Mouse (Mus musculus) midbrain, postnatal 0 days (tissue): Measurements from ENCODE around the gene Mpdu1. TPM values are rescaled to one million over a fixed set of nuclear protein-coding genes. Genes with fewer than 3 reads are reported as not detected.
A peak's percentile ranks its signal among the peaks of the same experiment; 100 is the strongest.
"Not testable (repeated sequence)": the region's sequence is repeated elsewhere in the genome, so short reads cannot be mapped to it uniquely, and the experiment has no call there.

Experiments
- ATAC-seq: fragments of 200-750 bp; cut with Nextera tagmentation; 2 replicates; pipeline ENCODE4 v1.8.0; 2017; ENCODE audit warnings: moderate number of reproducible peaks, mild to moderate bottlenecking, moderate TSS enrichment, moderate library complexity; ENCODE audit not compliant: low FRiP score
- DNase-seq: peaks from one replicate; pipeline ENCODE4 v3.0.0-alpha.2; 2015; ENCODE audit warnings: low spot score
- H3K27ac ChIP-seq: fragments of 300-500 bp; sonication (generic); 2 replicates; pipeline ENCODE4 v1.5.1; 2014; ENCODE audit warnings: low read depth, mild to moderate bottlenecking, low read length, mixed read lengths
- H3K27me3 ChIP-seq: fragments of 300-500 bp; sonication (generic); 2 replicates; pipeline ENCODE4 v1.6.1; 2014; ENCODE audit warnings: low read length, control low read depth, mixed read lengths; ENCODE audit not compliant: insufficient read depth
- H3K36me3 ChIP-seq: fragments of 300-500 bp; sonication (generic); 2 replicates; pipeline ENCODE4 v1.6.1; 2014; ENCODE audit warnings: low read length, control low read depth, mixed read lengths; ENCODE audit not compliant: insufficient read depth
- H3K4me1 ChIP-seq: fragments of 300-500 bp; sonication (generic); 2 replicates; pipeline ENCODE4 v1.6.1; 2014; ENCODE audit warnings: mild to moderate bottlenecking, control low read depth, antibody characterized with exemption, low read length, mixed read lengths; ENCODE audit not compliant: insufficient read depth
- H3K4me2 ChIP-seq: fragments of 300-500 bp; sonication (generic); 2 replicates; pipeline ENCODE4 v1.6.1; 2014; ENCODE audit warnings: low read depth, mild to moderate bottlenecking, low read length, mixed read lengths; ENCODE audit not compliant: poor library complexity, severe bottlenecking
- H3K4me3 ChIP-seq: fragments of 300-500 bp; sonication (generic); 2 replicates; pipeline ENCODE4 v1.5.1; 2014; ENCODE audit warnings: low read depth, mild to moderate bottlenecking, low read length, moderate library complexity
- H3K9ac ChIP-seq: fragments of 300-500 bp; sonication (generic); replicated peaks from 2 replicates; pipeline ENCODE4 v1.6.1; 2014; ENCODE audit warnings: mild to moderate bottlenecking, low read length, moderate library complexity, mixed read lengths; ENCODE audit not compliant: poor library complexity, severe bottlenecking
- H3K9me3 ChIP-seq: fragments of 300-500 bp; sonication (generic); 2 replicates; pipeline ENCODE4 v1.6.1; 2016; ENCODE audit warnings: low read length, control low read depth
- CTCF ChIP-seq: IDR thresholded peaks from 2 replicates; pipeline ENCODE4 v1.5.1; 2016; ENCODE audit warnings: antibody characterized with exemption, mild to moderate bottlenecking
- whole genome bisulfite sequencing: fragments of 180-500 bp; shearing (Covaris S2); extraction: QIAGEN DNeasy Blood & Tissue Kit; methylation state at CpG from one replicate; pipeline ENCODE4 v1.1.7; 2014; 5-methylcytosine and 5-hydroxymethylcytosine counted together
- polyA plus RNA-seq: library from polyadenylated mRNA; unstranded; fragments of >200 nt; fragmentation: Nextera tagmentation; extraction: Ambion mirVana; gene quantifications from 2 replicates; pipeline ENCODE4 v1.2.1, GENCODE M21; 2015
- total RNA-seq: library from RNA; depleted of rRNA; stranded (reverse); fragments of >200 nt; gene quantifications from 2 replicates; pipeline ENCODE4 v1.2.3, GENCODE M21; 2014

Mpdu1 gene
- total and polyA plus RNA-seq, 2 experiments from 2014 or later = 118 to 278 TPM

DNA sequence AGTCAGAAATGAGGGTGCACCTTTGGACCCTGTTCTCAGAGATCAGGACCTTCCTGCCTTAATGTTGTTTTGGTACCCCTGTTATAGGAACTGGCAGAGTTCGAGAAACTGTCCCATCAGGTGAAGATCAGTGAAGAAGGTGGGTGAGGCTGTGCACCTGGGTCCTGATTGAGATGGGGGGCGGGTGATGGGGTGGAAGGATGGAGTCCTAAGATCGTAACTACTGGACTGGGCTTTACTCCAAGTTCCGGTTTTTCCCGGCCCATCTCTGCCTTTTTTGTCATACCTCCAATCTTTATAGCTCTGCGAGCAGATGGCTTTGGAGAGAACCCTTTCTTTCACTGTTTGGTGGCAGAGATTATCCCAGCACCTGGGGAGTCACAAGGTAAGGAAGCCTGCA lies 40.0 kb downstream of the Mpdu1 start:
- Histone ChIP-seq H3K4me2 (peak overlapping the region; percentile 76), H3K9ac (peak overlapping the region; percentile 89), H3K27me3 (no peaks in the 10 kb centered on the region), H3K9me3 (no peaks in the 10 kb centered on the region), H3K36me3 (no peaks in the 10 kb centered on the region), H3K4me1 (0 out of 2 replicates have a peak, but pooled peaks cover 4% of the 10 kb centered on the region), H3K27ac (peak overlapping the region; percentile 85), H3K4me3 (peak overlapping the region; percentile 51)
- DNase-seq (peak; percentile 18), ATAC-seq (no peak)
- WGBS = 34% methylated on average over 6 of the region's 6 CpGs
- no peak for TF ChIP-seq CTCF

- Histone ChIP-seq H3K9me3 (no peaks in the 10 kb centered on the region), H3K9ac (peak within 1 kb of the TSS; percentile 89), H3K4me2 (peak within 1 kb of the TSS; percentile 76), H3K36me3 (no peaks in the 10 kb centered on the region), H3K4me1 (0 out of 2 replicates have a peak, but pooled peaks cover 4% of the 10 kb centered on the region), H3K27ac (peak within 1 kb of the TSS; percentile 85), H3K27me3 (no peaks in the 10 kb centered on the region), H3K4me3 (peak within 1 kb of the TSS; percentile 51)
- TF ChIP-seq CTCF = no peak
- ATAC-seq (peak; percentile 84), DNase-seq (peak; percentile 93)
- WGBS = under 1% methylated on average over 20 of the region's 20 CpGs
Measured at GRCm38 (mm10) chr11:69621571-69622268, 40.7 kb downstream of the Mpdu1 start, which contains the start of gene Sat2. Sat2 (plus strand) TSS chr11:69622024.

DNA sequence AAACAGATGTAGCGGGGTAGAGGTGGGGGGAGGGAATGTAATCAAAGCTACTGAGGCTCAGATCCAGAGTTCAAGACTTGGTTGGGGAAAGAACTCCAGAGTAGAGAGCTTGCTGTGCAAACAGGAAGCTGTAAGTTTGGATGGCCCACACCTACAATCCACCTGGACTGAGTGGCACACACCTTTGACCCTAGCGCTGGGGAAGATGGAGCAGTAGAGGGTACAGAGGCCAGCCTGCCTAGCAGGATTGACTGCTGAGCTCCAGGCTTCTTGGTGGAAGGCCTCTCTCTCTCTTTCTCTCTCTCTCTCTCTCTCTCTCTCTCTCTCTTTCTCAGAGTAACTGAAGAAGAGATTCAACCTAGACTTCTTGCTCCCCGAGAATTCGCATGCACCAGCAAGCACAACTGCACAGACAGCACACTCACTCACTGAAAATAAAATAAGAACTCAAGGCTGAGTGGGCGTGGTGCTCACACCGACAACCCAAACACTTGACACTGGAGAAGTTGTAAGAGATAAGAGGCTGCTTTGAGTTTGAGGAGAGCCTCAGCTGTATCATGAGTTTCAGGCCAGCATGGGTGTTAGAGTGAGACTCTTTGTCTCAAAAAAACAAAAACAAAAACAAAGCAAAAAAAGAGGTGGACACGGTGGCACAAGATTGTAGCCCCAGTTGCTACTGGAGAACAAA lies 41.9 kb downstream of the Mpdu1 start:
- 89% methylated on average over 7 of the region's 7 CpGs for WGBS
- Histone ChIP-seq H3K9me3 (no peaks in the 10 kb centered on the region), H3K36me3 (no peaks in the 10 kb centered on the region), H3K27me3 (no peaks in the 10 kb centered on the region), H3K4me2 (no peak overlapping the region), H3K27ac (no peak overlapping the region), H3K4me1 (0 out of 2 replicates have a peak, but pooled peaks cover 4% of the 10 kb centered on the region), H3K4me3 (no peak overlapping the region), H3K9ac (no peak overlapping the region)
- TF ChIP-seq CTCF = no peak
- no peak for ATAC-seq
- DNase-seq = no peak

DNA sequence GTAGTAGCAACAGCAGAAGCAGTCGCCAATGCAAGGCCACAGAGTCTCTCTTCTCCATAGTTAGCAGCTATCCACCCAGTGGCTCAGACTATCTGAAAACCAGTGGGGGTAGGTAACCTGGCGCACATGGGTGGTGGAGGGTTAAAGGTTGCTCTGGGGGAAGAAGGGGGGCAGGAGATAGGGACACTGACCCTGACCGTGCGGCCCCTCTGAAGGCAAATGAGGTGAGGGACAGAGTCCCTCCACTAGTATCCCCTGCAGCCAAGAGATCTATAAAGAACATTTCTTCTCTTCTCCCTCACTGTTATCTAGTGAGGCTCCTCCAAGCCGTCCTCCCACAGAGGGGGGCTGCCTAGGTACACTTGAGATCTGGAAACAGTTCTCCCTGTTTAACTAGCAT lies 44.6 kb downstream of the Mpdu1 start, which contains the start of gene Shbg:
TSS of gene Shbg (minus strand) at position 101 of the 400 bp plus-strand sequence.
- H3K4me2 ChIP-seq = no peak within 1 kb of the TSS
- DNase-seq (no peak), ATAC-seq (no peak)
- TF ChIP-seq CTCF = no peak
- no peak within 1 kb of the TSS for H3K9ac ChIP-seq
- H3K27ac ChIP-seq = no peak within 1 kb of the TSS
- 80% methylated on average over 5 of the region's 5 CpGs for WGBS
- no peaks in the 10 kb centered on the region for H3K9me3 ChIP-seq
- 0 out of 2 replicates have a peak, but pooled peaks cover 2% of the 10 kb centered on the region for H3K4me1 ChIP-seq
- H3K36me3 ChIP-seq = no peaks in the 10 kb centered on the region
- H3K4me3 ChIP-seq = no peak within 1 kb of the TSS
- H3K27me3 ChIP-seq = no peaks in the 10 kb centered on the region

DNA sequence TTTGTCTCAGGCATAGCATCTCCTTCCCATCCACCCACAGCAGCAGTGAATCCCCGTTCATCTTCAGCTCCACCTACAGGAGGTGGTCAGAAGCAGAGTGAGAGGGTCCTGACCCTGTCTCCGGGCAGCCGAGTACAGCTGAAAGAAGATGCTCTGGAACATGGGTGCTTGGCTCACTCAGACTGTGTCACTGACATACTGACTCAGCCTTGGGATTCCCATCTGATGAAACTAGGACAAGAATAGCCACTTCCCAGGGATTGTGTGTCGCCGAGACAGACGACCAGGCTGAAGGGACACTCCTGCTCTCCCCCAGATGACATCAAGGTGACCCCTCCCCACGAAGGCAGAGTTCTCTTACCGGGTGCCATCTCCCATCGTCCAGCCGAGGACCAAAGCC lies 45.7 kb downstream of the Mpdu1 start:
- Histone ChIP-seq H3K4me1 (no peaks in the 10 kb centered on the region), H3K9ac (no peak overlapping the region), H3K27me3 (no peaks in the 10 kb centered on the region), H3K36me3 (no peaks in the 10 kb centered on the region), H3K4me3 (no peak overlapping the region), H3K9me3 (no peaks in the 10 kb centered on the region), H3K27ac (no peak overlapping the region), H3K4me2 (no peak overlapping the region)
- WGBS = 50% methylated on average over 10 of the region's 10 CpGs
- DNase-seq = no peak
- ATAC-seq = no peak
- 0 out of 2 replicates have a peak, but pooled peaks have one; percentile 6 for TF ChIP-seq CTCF

DNA sequence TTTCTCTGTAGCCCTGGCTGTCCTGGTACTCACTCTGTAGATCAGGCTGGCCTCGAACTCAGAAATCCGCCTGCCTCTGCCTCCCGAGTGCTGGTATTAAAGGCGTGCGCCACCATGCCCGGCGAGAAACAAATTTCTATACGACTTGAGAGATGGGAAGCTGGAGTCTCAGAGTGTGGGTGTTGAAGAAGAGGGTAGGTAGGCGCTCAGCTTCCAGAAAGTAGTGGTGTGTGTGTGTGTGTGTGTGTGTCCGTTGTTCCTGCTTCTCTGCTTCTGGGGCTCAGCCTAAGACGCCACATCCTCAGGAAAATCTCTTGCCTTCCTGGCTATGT lies 48.2 kb downstream of the Mpdu1 start:
- H3K4me1 ChIP-seq, H3K4me2 ChIP-seq, H3K4me3 ChIP-seq, H3K27me3 ChIP-seq, H3K27ac ChIP-seq, DNase-seq, H3K9me3 ChIP-seq, H3K36me3 ChIP-seq, H3K9ac ChIP-seq, ATAC-seq: not testable (repeated sequence)
- 47% methylated on average over 11 of the region's 11 CpGs for WGBS
